Mouse (Mus musculus): ENCODE measurements around the gene Irf4. TPM values are rescaled to one million over a fixed set of nuclear protein-coding genes. Genes with fewer than 3 reads are reported as not detected.

Gene Irf4
- polyA plus RNA-seq, 1 experiment: not detected

DNA sequence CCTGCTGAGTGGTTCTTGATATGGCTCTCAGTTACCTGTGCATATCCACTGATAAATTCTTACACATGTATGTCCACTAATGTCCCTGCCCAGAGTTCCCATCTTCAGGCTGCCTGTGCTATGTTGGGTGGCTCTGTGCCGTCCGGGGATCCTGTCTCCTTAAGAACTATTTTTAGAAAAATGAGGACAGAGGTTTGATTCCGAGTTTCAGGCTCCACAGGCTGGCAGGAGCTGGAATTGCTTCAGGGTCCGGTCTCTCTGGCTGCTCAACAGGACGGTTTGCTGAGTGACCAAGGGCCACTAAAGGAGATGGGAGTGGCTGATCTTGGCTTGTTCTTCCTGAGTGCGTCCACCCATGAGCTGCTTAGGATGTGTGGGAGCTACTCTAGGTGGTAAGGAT is 19.8 kb upstream of the Irf4 start:
- no peak for TF ChIP-seq GATA1 (IDR thresholded peaks at IDR 0.05; ENCODE audit: low read length)

DNA sequence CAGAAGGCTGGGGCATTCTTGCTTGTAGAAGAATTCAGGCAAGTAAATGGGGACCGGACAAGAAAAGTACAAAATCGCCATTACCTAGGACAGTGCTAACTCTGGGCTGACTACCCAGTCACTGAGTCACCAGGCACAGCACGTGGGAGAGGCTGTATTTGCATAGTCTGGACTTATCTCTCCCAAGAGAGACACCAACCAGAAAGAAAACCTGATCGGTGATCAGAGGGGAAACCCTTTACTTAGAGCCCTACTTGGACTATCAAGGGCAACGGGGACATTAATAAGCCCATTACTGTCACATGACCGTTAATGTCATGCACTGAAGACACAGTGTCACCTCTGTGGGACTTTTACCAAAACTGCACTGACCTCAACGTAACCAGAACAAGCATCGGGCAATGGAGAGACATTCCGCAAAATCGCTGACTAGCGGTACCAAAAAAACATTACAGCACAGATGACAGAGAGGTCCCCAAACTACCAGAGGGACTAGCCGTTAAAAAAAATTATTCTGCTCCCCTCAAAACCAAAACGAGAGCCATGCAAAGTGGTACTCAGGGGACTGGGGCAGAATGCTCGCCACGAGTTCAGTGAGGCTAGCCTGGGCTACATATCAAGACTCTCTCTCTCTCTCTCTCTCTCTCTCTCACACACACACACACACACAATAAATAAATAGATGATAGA is 18.8 kb upstream of the Irf4 start:
- no peak for TF ChIP-seq GATA1 (IDR thresholded peaks at IDR 0.05; ENCODE audit: low read length)

DNA sequence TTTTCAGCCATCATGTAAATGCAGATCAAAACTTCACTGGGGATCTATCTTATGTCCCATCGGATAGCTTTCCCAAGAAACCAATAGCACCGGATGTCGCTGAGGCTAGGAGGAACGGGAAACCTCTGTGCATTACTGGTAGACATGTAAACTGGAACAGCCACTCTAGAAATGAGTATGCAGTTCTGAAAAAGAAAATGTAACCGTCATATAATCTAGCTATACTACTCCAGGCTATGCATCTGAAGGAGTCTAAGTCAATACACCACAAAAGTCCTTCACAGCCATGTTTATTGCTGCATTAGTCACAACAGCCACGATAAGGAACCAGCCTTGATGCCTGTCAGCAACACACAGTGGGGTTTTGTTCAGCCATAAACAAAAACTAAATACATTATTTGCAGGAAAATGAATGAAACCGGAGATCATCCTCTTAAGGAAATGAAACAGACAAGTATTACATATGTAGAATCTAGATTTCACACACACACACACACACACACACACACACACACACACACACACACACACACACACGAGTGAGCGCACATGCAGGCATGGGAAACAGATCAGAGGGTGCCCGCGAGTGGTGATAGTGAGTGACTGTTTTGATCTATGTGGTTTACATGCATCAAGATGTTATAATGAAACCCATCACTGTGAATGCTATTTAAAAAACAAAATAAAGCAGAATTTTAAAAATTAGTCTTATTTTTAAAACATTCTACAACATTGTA is 16.1 kb upstream of the Irf4 start:
- TF ChIP-seq GATA1 (IDR thresholded peaks at IDR 0.05; ENCODE audit: low read length): no peak

DNA sequence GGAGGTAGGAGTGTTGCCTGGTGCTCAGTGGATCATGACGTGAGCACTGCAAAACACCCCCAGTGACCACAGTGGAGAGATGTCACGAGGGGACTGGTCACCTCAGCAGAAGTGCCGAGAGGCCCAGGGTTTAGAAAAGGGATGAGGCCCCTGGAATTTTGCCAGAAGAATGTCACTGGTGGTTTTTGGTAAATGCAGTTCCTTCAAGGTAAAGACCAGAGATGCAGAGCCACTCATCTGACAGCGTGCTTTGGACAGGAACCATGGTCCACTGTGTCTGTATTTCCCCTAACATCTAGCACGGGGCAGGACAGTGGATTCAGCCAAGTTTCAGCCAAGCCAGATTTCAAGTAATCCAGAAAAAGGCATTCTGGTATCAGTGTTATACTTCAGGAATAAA is 12.3 kb upstream of the Irf4 start:
- TF ChIP-seq GATA1 (IDR thresholded peaks at IDR 0.05; ENCODE audit: low read length): no peak

DNA sequence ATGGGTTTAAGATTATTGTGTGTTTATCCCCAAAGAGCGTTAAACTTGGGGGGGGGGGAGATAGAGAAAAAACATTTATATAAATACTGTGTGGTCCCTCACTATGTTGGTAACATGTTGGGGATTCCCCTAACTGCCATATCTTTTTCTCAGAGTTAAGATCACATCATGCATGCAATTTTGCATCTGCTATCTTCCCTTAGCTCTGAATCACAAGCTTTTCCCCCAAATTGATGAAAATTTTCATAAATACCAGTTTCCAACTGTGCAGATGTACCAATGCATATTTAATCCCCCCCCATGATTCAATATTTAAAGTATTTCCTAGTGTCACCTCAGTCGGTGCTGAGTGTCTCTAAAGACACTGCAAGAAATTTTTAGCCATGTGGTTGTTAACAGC is 11.8 kb upstream of the Irf4 start:
- no peak for TF ChIP-seq GATA1 (IDR thresholded peaks at IDR 0.05; ENCODE audit: low read length)

DNA sequence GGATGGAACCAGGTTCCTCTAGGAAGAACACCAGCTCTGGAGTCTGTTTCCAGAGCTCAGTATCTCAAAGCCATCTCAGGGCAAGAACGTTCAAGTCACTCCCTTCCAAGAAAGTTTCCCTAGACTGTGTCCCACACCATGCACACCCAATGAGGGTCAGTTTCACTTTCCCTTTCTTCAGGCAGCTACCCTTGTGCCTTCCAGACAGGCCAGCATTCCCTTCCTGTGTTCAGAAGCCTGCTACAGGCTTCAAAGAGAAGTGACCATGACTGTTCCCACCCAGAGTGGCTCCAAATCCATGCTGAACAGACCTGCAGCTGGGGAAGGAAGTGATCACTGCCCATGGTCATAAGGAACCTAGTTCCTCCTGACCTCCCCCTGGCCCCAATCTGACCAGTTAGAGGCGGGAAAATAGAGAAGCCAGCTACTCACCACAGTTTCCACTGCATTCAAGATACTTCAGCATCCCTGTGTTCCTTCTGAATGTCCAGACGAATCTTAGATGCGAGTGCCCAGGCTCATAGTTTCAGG is 10.7 kb upstream of the Irf4 start:
- TF ChIP-seq GATA1 (IDR thresholded peaks at IDR 0.05; ENCODE audit: low read length): no peak

DNA sequence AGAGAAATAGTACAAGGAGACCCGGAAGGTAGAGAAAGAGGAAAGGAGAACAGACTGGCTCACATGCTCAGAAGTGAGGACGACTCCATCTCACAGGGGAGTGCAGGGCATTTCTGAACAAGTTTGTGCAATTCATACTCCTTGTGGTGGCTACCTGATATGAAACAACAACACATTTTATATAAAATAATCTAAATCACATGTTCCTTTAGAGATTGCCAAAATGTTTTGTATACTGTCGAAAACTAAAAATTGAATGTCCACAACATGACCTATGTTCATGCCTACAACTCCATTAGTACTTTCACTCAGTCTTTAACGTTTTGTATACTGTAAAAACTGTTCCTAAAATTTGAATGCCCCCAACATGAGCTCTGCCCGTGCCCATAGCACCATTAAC is 7.9 kb upstream of the Irf4 start:
- no peak for TF ChIP-seq GATA1 (IDR thresholded peaks at IDR 0.05; ENCODE audit: low read length)

DNA sequence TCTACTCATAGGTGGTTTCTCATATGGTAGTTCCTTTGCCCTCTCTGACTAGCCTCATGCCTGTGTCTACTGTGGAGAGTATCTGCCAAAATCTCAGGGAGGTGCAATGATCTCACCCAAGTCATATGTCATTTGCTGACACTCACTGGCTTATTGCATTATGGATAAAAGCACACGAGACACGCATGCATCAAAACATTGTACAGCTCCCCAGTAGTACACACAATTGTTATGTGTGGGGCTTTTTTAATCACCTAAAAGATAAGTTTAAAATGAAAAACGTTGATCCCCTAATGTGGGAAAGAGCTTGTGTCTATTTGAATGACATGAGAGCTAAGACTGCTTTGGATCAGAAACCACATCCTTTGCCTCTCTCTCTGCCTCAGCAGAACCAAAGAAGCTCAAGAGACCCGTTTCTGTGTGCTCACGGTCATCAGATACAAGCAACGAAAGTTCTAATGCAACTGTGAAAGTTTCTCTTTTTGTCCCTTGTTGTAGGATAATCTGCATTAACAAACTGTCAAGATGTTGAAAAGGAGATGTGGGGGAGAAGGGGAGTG is 6.5 kb upstream of the Irf4 start:
- TF ChIP-seq GATA1 (IDR thresholded peaks at IDR 0.05; ENCODE audit: low read length): no peak

DNA sequence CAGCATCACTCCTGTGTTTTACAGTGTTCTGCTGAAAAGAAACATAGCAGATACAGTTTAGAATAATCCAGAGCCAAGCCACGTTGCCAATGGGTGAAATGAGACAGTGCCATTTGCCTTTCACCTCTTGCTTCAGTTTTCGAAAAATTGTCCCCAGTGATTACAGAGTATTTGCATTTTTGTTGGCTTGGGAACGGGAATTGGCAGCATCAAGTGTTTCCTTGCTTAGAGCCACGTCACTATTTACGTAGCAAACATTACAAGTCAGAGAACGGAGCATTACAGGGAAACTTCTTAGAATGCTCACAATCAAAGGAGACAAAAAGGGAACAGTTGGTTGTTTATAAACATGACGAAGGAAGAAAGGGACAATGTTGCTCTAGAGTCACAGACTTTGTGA is 3.9 kb upstream of the Irf4 start:
- no peak for TF ChIP-seq GATA1 (IDR thresholded peaks at IDR 0.05; ENCODE audit: low read length)

DNA sequence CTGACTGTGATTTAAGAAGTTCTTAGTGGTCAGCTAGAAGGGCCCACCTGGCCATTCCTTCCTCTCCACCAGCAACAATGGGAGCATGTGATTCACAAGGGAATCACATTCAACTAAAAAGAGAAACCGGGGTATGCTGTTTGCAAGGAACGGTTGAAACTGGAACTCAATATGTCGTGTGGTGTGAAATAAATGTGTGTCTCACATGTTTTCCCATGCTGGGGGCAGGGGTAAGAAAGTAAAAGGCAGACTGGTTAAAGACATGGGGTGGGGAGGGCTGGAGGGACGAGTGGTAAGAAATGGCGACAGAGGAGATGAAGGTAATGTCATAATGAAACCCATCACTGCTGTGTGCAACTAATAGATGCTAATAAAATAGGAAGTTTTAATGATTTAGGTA is 2.0 kb upstream of the Irf4 start:
- TF ChIP-seq GATA1 (IDR thresholded peaks at IDR 0.05; ENCODE audit: low read length): no peak

DNA sequence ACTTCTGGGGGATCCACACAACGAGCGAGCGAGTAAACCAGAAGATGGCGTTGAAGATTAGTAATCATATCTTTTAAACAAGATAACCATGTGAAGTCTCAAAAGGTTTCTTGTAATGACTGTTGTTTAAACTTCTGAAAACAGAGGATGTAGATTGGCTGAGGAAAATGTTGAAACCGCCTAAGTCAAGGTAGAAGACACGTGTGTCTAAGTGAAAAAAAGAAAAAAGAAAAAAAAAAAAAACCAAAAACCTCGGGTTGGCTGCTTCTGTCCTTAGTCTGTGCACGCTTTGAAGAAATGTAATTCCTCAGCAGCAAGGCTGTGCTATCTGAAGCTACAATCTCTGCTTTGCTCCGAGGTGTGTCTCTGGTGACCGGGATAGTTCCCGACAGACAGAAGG is 1.5 kb upstream of the Irf4 start:
- no peak for TF ChIP-seq GATA1 (IDR thresholded peaks at IDR 0.05; ENCODE audit: low read length)

DNA sequence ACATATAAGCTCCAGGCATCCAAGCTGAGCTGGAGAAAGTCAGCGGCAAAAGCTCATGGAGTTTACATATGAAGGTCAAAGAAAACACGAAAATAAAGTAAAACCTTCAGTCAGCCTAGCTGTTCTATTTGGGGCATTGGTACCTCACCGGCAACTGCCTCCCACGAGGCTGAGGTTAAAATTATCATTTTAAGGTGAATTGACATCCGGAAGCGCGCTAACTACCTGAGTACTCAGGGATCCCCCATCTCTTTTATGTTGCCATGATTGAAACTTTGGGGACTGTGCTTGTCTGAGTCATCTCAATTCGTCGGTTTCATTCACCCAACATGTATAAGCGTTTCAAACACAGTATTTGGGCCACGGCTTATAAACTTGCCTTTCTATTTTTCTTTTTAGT is 705 bp upstream of the Irf4 start:
- no peak for TF ChIP-seq GATA1 (IDR thresholded peaks at IDR 0.05; ENCODE audit: low read length)

DNA sequence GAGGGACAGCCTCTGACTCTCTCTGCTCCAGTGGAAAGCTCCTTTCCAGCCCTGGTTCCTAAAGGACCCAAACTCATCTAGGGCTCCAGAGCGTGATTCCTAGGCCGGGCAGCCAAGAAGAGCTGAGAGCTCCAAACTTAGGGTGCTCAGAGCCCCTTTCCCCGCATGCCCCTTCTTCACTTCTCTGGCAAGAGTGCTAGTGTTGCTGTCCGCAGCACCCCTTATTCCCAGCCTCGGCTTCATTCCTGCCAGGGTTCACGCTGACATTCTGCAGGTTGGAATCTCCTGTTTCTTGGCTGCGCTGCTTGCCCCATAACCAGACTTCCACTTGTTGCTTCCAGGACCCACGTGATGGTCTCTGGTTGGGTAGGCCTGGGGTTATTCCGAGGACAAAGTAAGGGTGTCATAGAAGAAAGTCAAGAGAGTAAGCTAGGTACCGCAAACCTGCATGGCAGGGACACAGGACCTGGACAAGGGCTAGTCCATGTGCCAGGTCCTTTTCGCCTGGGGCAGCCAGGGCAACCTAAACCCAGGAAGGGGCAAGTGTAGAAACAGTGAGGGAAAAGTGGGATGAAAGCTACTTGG is 623 bp downstream of the Irf4 start:
- no peak for TF ChIP-seq GATA1 (IDR thresholded peaks at IDR 0.05; ENCODE audit: low read length)

DNA sequence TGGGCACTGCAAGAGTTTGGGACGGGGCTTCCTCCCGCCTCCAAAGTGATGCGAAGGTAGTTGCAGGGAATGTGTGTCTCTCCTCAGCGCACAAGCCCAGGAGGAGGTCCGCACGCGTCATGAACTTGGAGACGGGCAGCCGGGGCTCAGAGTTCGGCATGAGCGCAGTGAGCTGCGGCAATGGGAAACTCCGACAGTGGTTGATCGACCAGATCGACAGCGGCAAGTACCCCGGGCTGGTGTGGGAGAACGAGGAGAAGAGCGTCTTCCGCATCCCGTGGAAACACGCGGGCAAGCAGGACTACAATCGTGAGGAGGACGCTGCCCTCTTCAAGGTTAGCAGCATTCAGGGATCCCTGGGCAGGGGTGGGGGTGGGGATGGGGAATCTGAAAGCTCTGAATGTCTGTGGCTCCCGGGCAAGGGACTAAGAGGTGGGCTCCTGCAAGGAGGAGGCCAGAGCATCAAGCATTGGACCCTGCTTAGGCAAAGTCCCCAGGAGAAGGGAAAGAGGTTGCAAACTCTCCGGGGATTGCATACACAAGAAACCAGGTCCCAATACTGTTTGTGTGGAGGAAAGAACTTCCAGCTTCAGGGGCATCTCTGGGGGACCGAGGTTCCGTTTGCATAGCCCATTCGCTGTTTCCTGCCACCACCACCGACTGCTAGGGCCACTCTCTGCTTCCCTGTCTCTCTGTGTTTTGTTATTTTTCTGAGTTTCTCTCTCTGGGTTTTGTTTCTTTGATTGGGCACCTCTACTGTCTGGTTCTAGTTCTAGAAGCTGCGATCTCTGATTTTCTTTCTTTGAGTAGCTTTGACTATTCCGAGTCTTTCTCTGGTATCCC is 1.7 kb downstream of the Irf4 start:
- TF ChIP-seq GATA1 (IDR thresholded peaks at IDR 0.05; ENCODE audit: low read length): no peak

DNA sequence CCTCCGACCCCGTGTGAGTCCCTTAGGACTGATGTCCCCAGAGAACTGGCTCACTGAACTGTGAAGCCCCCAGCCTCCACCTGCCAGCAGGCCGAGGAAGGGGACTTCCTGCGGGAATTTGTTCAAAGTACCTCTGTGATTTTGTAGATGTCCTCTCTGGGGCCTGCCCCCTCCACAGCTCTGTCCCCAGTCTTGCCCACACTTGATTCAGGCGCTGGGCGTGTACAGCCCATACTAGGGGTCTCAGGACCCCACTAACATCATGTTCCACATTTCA is 2.2 kb downstream of the Irf4 start:
- TF ChIP-seq GATA1 (IDR thresholded peaks at IDR 0.05; ENCODE audit: low read length): no peak

All from G1E-ER4 (cell line).